Mouse (Mus musculus): Measurements from ENCODE around the gene Kif16b. TPM values are rescaled to one million over a fixed set of nuclear protein-coding genes. Genes with fewer than 3 reads are reported as not detected.

The Kif16b gene
- total and polyA plus RNA-seq, 3 experiments = 7.8 to 9.5 (median 8.0) TPM

GRCm38 (mm10) chr2:142694019-142694935, 207.1 kb downstream of the Kif16b start:
- Histone ChIP-seq H3K9me3 (replicated peaks; ENCODE audit: low read length) (no peaks in the 10 kb centered on the region), H3K4me2 (ENCODE audit: insufficient read depth, low read depth, poor library complexity, severe bottlenecking) (no peak overlapping the region), H3K27ac (ENCODE audit: insufficient read depth, low read depth) (no peak overlapping the region), H3K79me2 (replicated peaks; ENCODE audit: control insufficient read depth, extremely low read depth, insufficient read depth, poor library complexity, severe bottlenecking) (no peaks in the 10 kb centered on the region), H3K4me1 (ENCODE audit: control insufficient read depth in 1 of 2, insufficient read depth in 2 of 2) (peaks cover 0 to 11% of the 10 kb centered on the region in 2 experiments; a peak in 2 of 4 replicates), H3K27me3 (replicated peaks) (no peaks in the 10 kb centered on the region), H3K9ac (ENCODE audit: insufficient read depth, low read depth) (no peak overlapping the region), H3K36me3 (replicated peaks in 1 of 2; ENCODE audit: control insufficient read depth in 1 of 2, insufficient read depth in 1 of 2, low read length in 1 of 2) (peaks cover 0 to 2% of the 10 kb centered on the region in 2 experiments), H3K4me3 (replicated peaks in 1 of 3; ENCODE audit: low read depth in 2 of 3, low read length in 2 of 3, poor library complexity in 1 of 3) (no peak overlapping the region)
- in situ Hi-C loops (cut with MboI; ENCODE audit: low pct_ligation_motif_present, low pct_unique_long_range_greater_than_20kb, low sequenced_read_pairs) = no loop called here
- no peak for DNase-seq (ENCODE audit: extremely low read depth)
- TF ChIP-seq SMC3 (IDR thresholded peaks at IDR 0.05; ENCODE audit: low read depth, low read length) (no peak), UBTF (IDR thresholded peaks at IDR 0.05; ENCODE audit: low read depth, low read length) (no peak), MAFK (IDR thresholded peaks at IDR 0.05; ENCODE audit: insufficient replicate concordance, low read length) (no peak), MAZ (IDR thresholded peaks at IDR 0.05; ENCODE audit: low read depth, low read length) (no peak), JUND (conservative IDR thresholded peaks at IDR 0.05; ENCODE audit: low read depth, low read length) (no peak), EP300 (IDR thresholded peaks at IDR 0.05; ENCODE audit: low read length) (no peak), SIN3A (IDR thresholded peaks at IDR 0.05; ENCODE audit: low read length) (no peak), HCFC1 (IDR thresholded peaks at IDR 0.05; ENCODE audit: low read depth, low read length) (no peak), USF2 (conservative IDR thresholded peaks at IDR 0.05; ENCODE audit: low read depth, low read length) (no peak), NELFE (IDR thresholded peaks at IDR 0.05; ENCODE audit: low read depth, low read length) (no peak), CTCF (conservative IDR thresholded peaks at IDR 0.05 in 1 of 2, IDR thresholded peaks at IDR 0.05 in 1 of 2; ENCODE audit: low read depth in 2 of 2, low read length in 2 of 2) (no peak), PAX5 (IDR thresholded peaks at IDR 0.05; ENCODE audit: low read length) (no peak), MAX (IDR thresholded peaks at IDR 0.05; ENCODE audit: low read length) (no peak), ZKSCAN1 (IDR thresholded peaks at IDR 0.05; ENCODE audit: borderline replicate concordance, low read depth, low read length) (no peak), POLR2AphosphoS2 (IDR thresholded peaks at IDR 0.05; ENCODE audit: low read depth, low read length) (no peak), ETS1 (conservative IDR thresholded peaks at IDR 0.05; ENCODE audit: low read depth, low read length) (no peak)
- dilution Hi-C loops (cut with MboI; ENCODE audit: extremely low pct_ligation_motif_present, extremely low pct_unique_long_range_greater_than_20kb, low sequenced_read_pairs) = no loop called here

- no peak overlapping the region for H3K4me3 ChIP-seq (replicated peaks in 1 of 3; ENCODE audit: low read depth in 2 of 3, low read length in 2 of 3, poor library complexity in 1 of 3)
- no peak overlapping the region for H3K4me2 ChIP-seq (ENCODE audit: insufficient read depth, low read depth, poor library complexity, severe bottlenecking)
- H3K9me3 ChIP-seq (replicated peaks; ENCODE audit: low read length) = no peaks in the 10 kb centered on the region
- H3K79me2 ChIP-seq (replicated peaks; ENCODE audit: control insufficient read depth, extremely low read depth, insufficient read depth, poor library complexity, severe bottlenecking) = no peaks in the 10 kb centered on the region
- H3K27me3 ChIP-seq (replicated peaks) = no peaks in the 10 kb centered on the region
- in situ Hi-C loops (cut with MboI; ENCODE audit: low pct_ligation_motif_present, low pct_unique_long_range_greater_than_20kb, low sequenced_read_pairs) = no loop called here
- H3K9ac ChIP-seq (ENCODE audit: insufficient read depth, low read depth) = no peak overlapping the region
- no peak overlapping the region for H3K27ac ChIP-seq (ENCODE audit: insufficient read depth, low read depth)
- dilution Hi-C loops (cut with MboI; ENCODE audit: extremely low pct_ligation_motif_present, extremely low pct_unique_long_range_greater_than_20kb, low sequenced_read_pairs) = no loop called here
- no peak for DNase-seq (ENCODE audit: extremely low read depth)
- H3K4me1 ChIP-seq (ENCODE audit: control insufficient read depth in 1 of 2, insufficient read depth in 2 of 2) = peaks cover 0 to 11% of the 10 kb centered on the region in 2 experiments; a peak in 2 of 4 replicates
- peaks cover 0 to 2% of the 10 kb centered on the region in 2 experiments for H3K36me3 ChIP-seq (replicated peaks in 1 of 2; ENCODE audit: control insufficient read depth in 1 of 2, insufficient read depth in 1 of 2, low read length in 1 of 2)
- TF ChIP-seq CHD1 (IDR thresholded peaks at IDR 0.05; ENCODE audit: low read depth, low read length) = no peak
- TF ChIP-seq RAD21 (IDR thresholded peaks at IDR 0.05; ENCODE audit: low read depth, low read length) = no peak
- no peak for TF ChIP-seq TCF12 (IDR thresholded peaks at IDR 0.05; ENCODE audit: low read depth, low read length)
- TF ChIP-seq ZC3H11A (IDR thresholded peaks at IDR 0.05; ENCODE audit: low read depth, low read length) = no peak
- no peak for TF ChIP-seq PAX5 (IDR thresholded peaks at IDR 0.05; ENCODE audit: low read length)
- TF ChIP-seq IRF4 (IDR thresholded peaks at IDR 0.05; ENCODE audit: low read depth, low read length) = no peak
- TF ChIP-seq UBTF (IDR thresholded peaks at IDR 0.05; ENCODE audit: low read depth, low read length) = no peak
- TF ChIP-seq E2F4 (IDR thresholded peaks at IDR 0.05; ENCODE audit: insufficient replicate concordance, low read depth, low read length) = no peak
- TF ChIP-seq JUN (IDR thresholded peaks at IDR 0.05; ENCODE audit: insufficient read depth, low read depth, low read length) = no peak
- no peak for TF ChIP-seq ELF1 (IDR thresholded peaks at IDR 0.05; ENCODE audit: low read depth, low read length)
- no peak for TF ChIP-seq ZNF384 (IDR thresholded peaks at IDR 0.05; ENCODE audit: low read depth, low read length)
- no peak for TF ChIP-seq EP300 (IDR thresholded peaks at IDR 0.05; ENCODE audit: low read length)
- no peak for TF ChIP-seq GABPA (IDR thresholded peaks at IDR 0.05; ENCODE audit: insufficient replicate concordance, low read depth, low read length)
- TF ChIP-seq MEF2A (IDR thresholded peaks at IDR 0.05; ENCODE audit: borderline replicate concordance, low read depth, low read length) = no peak
- no peak for TF ChIP-seq MAZ (IDR thresholded peaks at IDR 0.05; ENCODE audit: low read depth, low read length)
- TF ChIP-seq RCOR1 (conservative IDR thresholded peaks at IDR 0.05; ENCODE audit: low read depth, low read length) = no peak
- no peak for TF ChIP-seq KAT2A (IDR thresholded peaks at IDR 0.05; ENCODE audit: insufficient replicate concordance, low read length)
- TF ChIP-seq MYC (IDR thresholded peaks at IDR 0.05; ENCODE audit: low read depth, low read length) = no peak
- no peak for TF ChIP-seq CTCF (conservative IDR thresholded peaks at IDR 0.05 in 1 of 2, IDR thresholded peaks at IDR 0.05 in 1 of 2; ENCODE audit: low read depth in 2 of 2, low read length in 2 of 2)
Observed at GRCm38 (mm10) chr2:142693461-142693860, 207.9 kb downstream of the Kif16b start.

Data from CH12.LX (cell line).